Mouse (Mus musculus) B cell, adult 67 days (primary cell): ENCODE data around the gene Olfr1250. TPM values are rescaled to one million over a fixed set of nuclear protein-coding genes. Genes with fewer than 3 reads are reported as not detected.

ENCODE experiments used
- total RNA-seq, 2 experiments: library from RNA; stranded (reverse); gene quantifications; 4 replicates each; pipeline ENCODE4 v1.2.4; 2023

Gene Olfr1250
- total RNA-seq, result not detected

DNA sequence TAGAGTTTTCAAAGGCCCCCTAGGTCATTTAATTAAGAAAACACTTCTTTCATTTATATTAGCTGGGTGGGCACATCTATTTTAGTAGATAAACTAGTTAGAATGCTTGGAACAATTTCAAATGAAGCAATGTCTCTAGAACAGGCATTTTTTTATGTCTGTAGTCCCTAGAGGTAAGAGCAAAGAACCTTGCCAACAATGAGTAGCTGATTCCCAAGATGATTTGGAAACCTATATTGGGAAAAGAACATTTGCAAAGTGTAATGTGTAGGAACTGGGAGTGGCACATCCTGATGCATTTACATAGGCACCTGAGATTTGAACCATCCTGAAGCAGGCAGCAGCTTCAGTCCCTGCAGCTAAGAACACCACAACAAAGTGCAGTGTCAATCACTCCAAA is at the start of gene Olfr1250:
Gene Olfr1250 (minus strand): TSS at position 101 of the 400 bp plus-strand sequence.

DNA sequence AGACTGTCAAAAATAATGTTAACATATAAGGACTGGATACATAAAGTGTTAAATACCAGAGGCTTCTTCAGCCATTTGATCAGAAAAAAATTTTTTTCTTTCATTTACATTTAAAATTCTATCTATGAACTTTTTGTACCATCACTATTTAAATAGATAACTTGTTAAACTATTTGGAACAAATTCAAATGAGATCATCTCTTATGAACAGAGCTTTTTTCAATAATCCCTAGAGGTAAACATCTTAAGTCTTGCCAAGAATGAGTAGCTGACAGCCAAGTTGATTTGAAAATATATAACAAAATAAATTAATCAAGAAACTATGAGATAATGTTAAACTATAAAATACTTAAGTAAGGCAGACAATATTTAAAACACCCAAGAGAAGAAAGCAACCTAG is 10.6 kb upstream of the Olfr1250 start, which contains the start of gene Olfr1251:
Gene Olfr1251 (minus strand): TSS at position 101 of the 400 bp plus-strand sequence.

DNA sequence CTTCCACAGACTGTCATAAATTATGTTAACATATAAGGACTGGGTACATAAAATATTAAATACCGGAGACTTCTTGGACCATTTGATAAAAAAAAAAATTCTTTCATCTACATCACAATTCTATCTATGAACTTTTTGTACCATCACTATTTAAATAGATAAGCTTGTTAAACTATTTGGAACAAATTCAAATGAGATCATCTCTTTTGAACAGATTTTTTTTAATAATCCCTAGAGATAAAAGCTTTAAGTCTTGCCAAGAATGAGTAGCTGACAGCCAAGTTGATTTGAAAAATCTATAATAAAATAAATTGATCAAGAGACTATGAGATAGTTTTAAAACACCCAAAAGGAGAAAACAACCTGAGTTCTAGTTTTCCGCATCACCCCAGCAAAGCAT is 26.4 kb downstream of the Olfr1250 start, which contains the start of gene Olfr1249:
Gene Olfr1249 (minus strand): TSS at position 101 of the 400 bp plus-strand sequence.

DNA sequence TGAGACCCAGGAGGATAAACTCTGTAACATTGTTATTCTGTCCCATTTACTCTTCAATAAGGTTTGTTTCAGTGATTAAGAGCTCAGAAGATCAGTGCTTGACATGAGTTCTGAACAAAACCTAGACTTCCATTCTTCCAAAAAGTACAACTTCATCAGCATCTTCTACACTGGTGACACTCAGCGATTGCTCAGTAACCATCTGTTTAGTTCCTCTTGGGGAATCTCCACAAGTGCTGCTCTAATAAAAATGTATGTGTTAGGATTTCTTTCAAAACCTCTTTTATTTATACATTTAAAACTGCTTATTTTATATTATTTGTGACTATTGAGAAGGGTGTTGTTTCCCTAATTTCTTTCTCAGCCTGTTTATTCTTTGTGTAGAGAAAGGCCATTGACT is 43.1 kb downstream of the Olfr1250 start, which contains the start of gene Olfr1248:
Gene Olfr1248 (minus strand): TSS at position 101 of the 400 bp plus-strand sequence.

DNA sequence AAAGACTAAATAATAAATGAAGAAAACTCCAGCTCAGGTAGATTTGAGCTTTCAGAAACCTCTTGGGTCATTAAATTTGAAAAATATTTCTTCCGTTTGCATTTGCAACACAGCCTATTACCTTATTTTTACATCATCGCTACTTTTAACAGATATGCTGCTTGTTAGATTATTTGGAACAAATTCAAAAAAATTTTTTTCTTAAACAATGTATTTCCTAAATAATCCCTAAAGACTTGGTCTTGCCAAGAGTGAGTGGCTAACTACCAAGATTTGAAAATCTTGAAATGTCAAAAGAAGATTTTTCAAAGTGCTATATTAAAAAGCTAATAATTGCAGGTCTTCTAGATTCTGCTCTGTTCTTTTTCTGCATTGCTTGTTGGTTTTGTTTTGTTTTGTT is 47.2 kb downstream of the Olfr1250 start, which contains the start of gene Olfr1247:
Gene Olfr1247 (minus strand): TSS at position 101 of the 400 bp plus-strand sequence.

Other genes with a start within 250 kb of the Olfr1250 start
- not detected for gene Olfr1239, start 241.1 kb downstream of the Olfr1250 start, total RNA-seq
- gene Olfr1240, start 218.5 kb downstream of the Olfr1250 start, total RNA-seq, result not detected
- gene Olfr1241, start 174.3 kb downstream of the Olfr1250 start, total RNA-seq, result not detected
- gene Olfr1242, start 163.1 kb downstream of the Olfr1250 start, total RNA-seq, result not detected
- not detected for gene Olfr1243, start 130.0 kb downstream of the Olfr1250 start, total RNA-seq
- not detected for gene Olfr1245, start 83.0 kb downstream of the Olfr1250 start, total RNA-seq
- not detected for gene Olfr1246, start 68.3 kb downstream of the Olfr1250 start, total RNA-seq
- gene Olfr1247, start 47.3 kb downstream of the Olfr1250 start, total RNA-seq, result under 1 TPM in 1 of 2 experiments, not detected in 1; 0.12 TPM
- gene Olfr1248, start 43.2 kb downstream of the Olfr1250 start, total RNA-seq, result not detected
- gene Olfr1249, start 26.5 kb downstream of the Olfr1250 start, total RNA-seq, result not detected
- gene Olfr1251, start 10.5 kb upstream of the Olfr1250 start, total RNA-seq, result not detected
- gene Olfr1252, start 63.5 kb upstream of the Olfr1250 start, total RNA-seq, result not detected
- not detected for gene Olfr1253, start 95.6 kb upstream of the Olfr1250 start, total RNA-seq
- not detected for gene Olfr1254, start 132.2 kb upstream of the Olfr1250 start, total RNA-seq
- not detected for gene Olfr1255, start 150.6 kb upstream of the Olfr1250 start, total RNA-seq
- gene Olfr1256, start 180.1 kb upstream of the Olfr1250 start, total RNA-seq, result not detected
- not detected for gene Olfr48, start 186.7 kb upstream of the Olfr1250 start, total RNA-seq
- not detected for gene Olfr1257, start 217.0 kb upstream of the Olfr1250 start, total RNA-seq